Mouse (Mus musculus): ENCODE results near the gene Podxl. TPM values are rescaled to one million over a fixed set of nuclear protein-coding genes. Genes with fewer than 3 reads are reported as not detected.

The Podxl gene
- polyA plus RNA-seq, 1 experiment from 2014 or later, result 2.8 TPM

DNA sequence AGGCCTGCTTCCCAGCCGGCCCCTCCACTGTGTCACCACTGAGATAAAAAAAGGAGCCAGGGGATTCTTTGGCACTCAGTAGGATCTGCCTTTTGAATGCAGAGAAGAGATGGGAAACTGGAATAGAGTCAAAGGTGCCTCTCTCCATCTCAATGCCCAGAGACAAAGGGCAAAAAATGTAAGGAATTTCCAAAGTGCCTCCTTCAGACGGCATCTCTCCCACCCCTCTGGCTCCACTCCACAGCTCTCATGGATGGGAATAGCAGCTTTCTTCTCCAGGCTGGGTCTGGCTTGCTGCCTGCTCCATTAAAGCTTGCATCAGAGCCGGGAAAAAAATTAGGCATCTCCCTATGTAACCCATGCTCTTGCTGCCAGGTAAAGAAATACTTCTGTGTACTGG is 37.4 kb upstream of the Podxl start:
- ATAC-seq (no peak), DNase-seq (no peak)
- Histone ChIP-seq H3K4me2 (ENCODE audit: low read depth, low read length) (no peak overlapping the region), H3K27ac (ENCODE audit: low read depth) (no peak overlapping the region), H3K9ac (replicated peaks) (no peak overlapping the region), H3K27me3 (ENCODE audit: insufficient read depth, low read length) (no peaks in the 10 kb centered on the region), H3K36me3 (replicated peaks; ENCODE audit: insufficient read depth, low read length) (no peaks in the 10 kb centered on the region), H3K4me3 (ENCODE audit: low read depth, low read length) (no peak overlapping the region), H3K9me3 (ENCODE audit: low read length) (no peaks in the 10 kb centered on the region), H3K4me1 (ENCODE audit: insufficient read depth) (peaks cover 6% of the 10 kb centered on the region)
- TF ChIP-seq CTCF (IDR thresholded peaks at IDR 0.05; ENCODE audit: low read depth), result no peak
- no peak for TF ChIP-seq EP300 (IDR thresholded peaks at IDR 0.05; ENCODE audit: low read depth)
- WGBS (ENCODE audit: insufficient replicate concordance), result 72% methylated on average over 3 of the region's 3 CpGs

DNA sequence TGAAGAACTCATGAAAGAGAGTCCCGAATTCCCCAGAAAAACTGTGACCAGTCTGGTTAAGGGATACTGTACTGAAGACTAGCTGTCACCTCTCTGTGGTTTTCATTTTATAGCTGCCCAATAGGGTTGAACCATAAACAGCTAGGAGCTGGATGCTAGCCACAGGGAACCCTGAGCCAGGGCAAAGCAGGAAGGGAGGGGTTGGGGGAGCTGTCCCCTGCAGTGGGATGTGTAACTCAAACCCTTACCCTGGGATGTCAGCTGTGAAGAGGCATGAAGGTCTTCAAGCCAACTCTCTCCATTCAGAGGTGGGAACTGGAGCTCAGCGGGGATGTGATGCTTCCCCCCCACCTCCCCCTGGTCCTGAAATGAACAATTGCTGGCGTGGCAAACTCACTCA is 36.1 kb upstream of the Podxl start:
- no peak overlapping the region for H3K27ac ChIP-seq (ENCODE audit: low read depth)
- H3K4me2 ChIP-seq (ENCODE audit: low read depth, low read length), result no peak overlapping the region
- DNase-seq (no peak), ATAC-seq (no peak)
- WGBS (ENCODE audit: insufficient replicate concordance), result 70% methylated on average over 3 of the region's 3 CpGs
- TF ChIP-seq CTCF (IDR thresholded peaks at IDR 0.05; ENCODE audit: low read depth), result no peak
- no peak for TF ChIP-seq EP300 (IDR thresholded peaks at IDR 0.05; ENCODE audit: low read depth)
- H3K4me1 ChIP-seq (ENCODE audit: insufficient read depth), result peaks cover 6% of the 10 kb centered on the region
- H3K27me3 ChIP-seq (ENCODE audit: insufficient read depth, low read length), result no peaks in the 10 kb centered on the region
- no peaks in the 10 kb centered on the region for H3K9me3 ChIP-seq (ENCODE audit: low read length)
- no peak overlapping the region for H3K9ac ChIP-seq (replicated peaks)
- H3K36me3 ChIP-seq (replicated peaks; ENCODE audit: insufficient read depth, low read length), result no peaks in the 10 kb centered on the region
- H3K4me3 ChIP-seq (ENCODE audit: low read depth, low read length), result no peak overlapping the region

DNA sequence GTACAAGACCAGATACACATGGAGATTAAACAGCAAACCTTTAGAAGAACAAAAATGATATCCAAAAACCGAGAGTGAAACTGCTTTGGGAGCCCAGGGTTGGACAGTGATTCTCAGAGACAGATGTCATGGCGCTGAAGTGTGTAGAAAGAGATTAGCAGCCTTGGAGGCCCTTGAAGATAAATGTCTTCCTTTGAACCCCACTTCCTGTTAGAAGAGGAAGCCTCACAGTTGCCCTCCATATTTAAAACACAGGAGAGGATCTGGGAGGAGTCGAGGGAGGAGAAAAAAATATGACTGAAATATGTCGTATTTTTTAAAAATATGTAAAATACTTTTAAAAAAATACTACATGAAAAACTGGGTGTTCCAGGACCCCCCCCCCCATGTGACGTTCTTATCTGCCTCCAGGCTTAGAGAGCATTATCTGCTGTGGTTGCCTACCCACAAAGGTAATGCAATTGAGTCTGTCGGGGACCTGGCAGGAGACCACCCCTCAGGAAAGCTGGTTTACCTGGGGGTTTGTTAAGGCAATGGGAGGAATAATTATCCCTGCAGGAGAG is 34.6 kb upstream of the Podxl start:
- peaks cover 6% of the 10 kb centered on the region for H3K4me1 ChIP-seq (ENCODE audit: insufficient read depth)
- no peaks in the 10 kb centered on the region for H3K27me3 ChIP-seq (ENCODE audit: insufficient read depth, low read length)
- ATAC-seq (peak; percentile 31; the same call in 1 of the 2 replicates), DNase-seq (no peak)
- no peaks in the 10 kb centered on the region for H3K9me3 ChIP-seq (ENCODE audit: low read length)
- H3K9ac ChIP-seq (replicated peaks), result no peak overlapping the region
- no peak overlapping the region for H3K27ac ChIP-seq (ENCODE audit: low read depth)
- no peaks in the 10 kb centered on the region for H3K36me3 ChIP-seq (replicated peaks; ENCODE audit: insufficient read depth, low read length)
- H3K4me2 ChIP-seq (ENCODE audit: low read depth, low read length), result no peak overlapping the region
- H3K4me3 ChIP-seq (ENCODE audit: low read depth, low read length), result no peak overlapping the region
- 46% methylated on average over 6 of the region's 6 CpGs for WGBS (ENCODE audit: insufficient replicate concordance)
- TF ChIP-seq EP300 (IDR thresholded peaks at IDR 0.05; ENCODE audit: low read depth) (no peak), CTCF (IDR thresholded peaks at IDR 0.05; ENCODE audit: low read depth) (no peak)

DNA sequence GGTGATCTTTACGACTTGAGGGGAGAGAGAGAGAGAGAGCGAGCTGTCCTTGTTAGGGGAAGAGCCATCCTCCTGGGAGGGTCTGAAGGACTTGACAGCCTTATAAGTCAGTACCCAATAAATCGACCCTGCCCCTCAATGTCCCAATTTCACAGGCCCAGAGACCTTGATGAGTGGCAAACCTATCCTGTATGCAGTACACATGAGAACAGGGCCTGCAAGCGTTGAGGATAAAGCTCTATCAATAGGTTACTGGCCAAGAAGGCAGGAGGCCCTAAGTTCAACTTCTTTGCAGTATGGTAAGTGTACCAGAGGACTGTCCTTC is 33.3 kb upstream of the Podxl start:
- Histone ChIP-seq H3K4me3 (ENCODE audit: low read depth, low read length) (no peak overlapping the region), H3K4me2 (ENCODE audit: low read depth, low read length) (no peak overlapping the region), H3K27ac (ENCODE audit: low read depth) (no peak overlapping the region), H3K27me3 (ENCODE audit: insufficient read depth, low read length) (no peaks in the 10 kb centered on the region), H3K9ac (replicated peaks) (no peak overlapping the region), H3K9me3 (ENCODE audit: low read length) (no peaks in the 10 kb centered on the region), H3K36me3 (replicated peaks; ENCODE audit: insufficient read depth, low read length) (no peaks in the 10 kb centered on the region), H3K4me1 (ENCODE audit: insufficient read depth) (peaks cover 10% of the 10 kb centered on the region)
- TF ChIP-seq CTCF (IDR thresholded peaks at IDR 0.05; ENCODE audit: low read depth) (no peak), EP300 (IDR thresholded peaks at IDR 0.05; ENCODE audit: low read depth) (no peak)
- ATAC-seq (no peak), DNase-seq (no peak)
- WGBS (ENCODE audit: insufficient replicate concordance), result 60% methylated on average over 4 of the region's 4 CpGs

DNA sequence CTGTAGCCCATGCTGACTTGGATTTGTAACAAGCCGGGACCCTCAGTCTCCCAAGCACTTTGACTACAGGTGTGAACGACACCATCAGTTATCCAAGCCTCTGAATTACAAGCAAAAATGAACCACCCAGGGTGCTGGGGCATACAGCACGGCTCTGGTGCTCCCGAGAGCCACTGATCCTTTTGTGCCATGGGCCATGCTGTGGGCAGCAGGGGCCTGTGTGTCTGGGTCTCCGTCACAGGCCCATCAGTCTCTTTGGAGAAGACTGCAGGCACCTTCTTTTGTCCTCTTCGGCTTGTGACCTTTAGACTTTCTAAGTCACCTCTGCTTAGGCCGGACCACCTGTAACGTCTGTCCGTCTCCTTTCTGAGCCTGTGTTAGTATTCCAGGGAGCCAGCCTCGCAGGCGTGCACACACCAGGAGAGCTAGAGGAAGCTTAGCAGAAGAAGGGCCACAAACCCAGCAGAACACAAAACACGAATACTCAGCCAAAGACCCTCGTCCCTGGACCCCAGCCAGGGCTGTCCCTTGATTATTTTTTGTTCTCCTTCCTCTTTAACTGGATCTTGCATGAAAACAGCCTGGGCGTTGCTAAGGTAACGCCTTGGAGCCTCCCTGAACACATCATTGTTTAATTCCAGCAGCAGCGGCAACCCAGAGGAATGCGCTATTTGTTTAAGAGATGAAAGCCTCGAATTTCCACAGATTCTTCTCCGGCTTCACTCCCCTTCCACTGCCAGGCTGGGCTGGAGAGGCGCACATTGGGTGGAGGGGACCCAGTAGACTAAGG is 32.8 kb upstream of the Podxl start:
- DNase-seq (no peak), ATAC-seq (no peak)
- Histone ChIP-seq H3K27me3 (ENCODE audit: insufficient read depth, low read length) (no peaks in the 10 kb centered on the region), H3K9me3 (ENCODE audit: low read length) (no peaks in the 10 kb centered on the region), H3K27ac (ENCODE audit: low read depth) (no peak overlapping the region), H3K4me1 (ENCODE audit: insufficient read depth) (peaks cover 15% of the 10 kb centered on the region), H3K4me3 (ENCODE audit: low read depth, low read length) (no peak overlapping the region), H3K36me3 (replicated peaks; ENCODE audit: insufficient read depth, low read length) (no peaks in the 10 kb centered on the region), H3K4me2 (ENCODE audit: low read depth, low read length) (no peak overlapping the region), H3K9ac (replicated peaks) (no peak overlapping the region)
- TF ChIP-seq EP300 (IDR thresholded peaks at IDR 0.05; ENCODE audit: low read depth), result no peak
- no peak for TF ChIP-seq CTCF (IDR thresholded peaks at IDR 0.05; ENCODE audit: low read depth)
- WGBS (ENCODE audit: insufficient replicate concordance), result 70% methylated on average over 20 of the region's 20 CpGs

DNA sequence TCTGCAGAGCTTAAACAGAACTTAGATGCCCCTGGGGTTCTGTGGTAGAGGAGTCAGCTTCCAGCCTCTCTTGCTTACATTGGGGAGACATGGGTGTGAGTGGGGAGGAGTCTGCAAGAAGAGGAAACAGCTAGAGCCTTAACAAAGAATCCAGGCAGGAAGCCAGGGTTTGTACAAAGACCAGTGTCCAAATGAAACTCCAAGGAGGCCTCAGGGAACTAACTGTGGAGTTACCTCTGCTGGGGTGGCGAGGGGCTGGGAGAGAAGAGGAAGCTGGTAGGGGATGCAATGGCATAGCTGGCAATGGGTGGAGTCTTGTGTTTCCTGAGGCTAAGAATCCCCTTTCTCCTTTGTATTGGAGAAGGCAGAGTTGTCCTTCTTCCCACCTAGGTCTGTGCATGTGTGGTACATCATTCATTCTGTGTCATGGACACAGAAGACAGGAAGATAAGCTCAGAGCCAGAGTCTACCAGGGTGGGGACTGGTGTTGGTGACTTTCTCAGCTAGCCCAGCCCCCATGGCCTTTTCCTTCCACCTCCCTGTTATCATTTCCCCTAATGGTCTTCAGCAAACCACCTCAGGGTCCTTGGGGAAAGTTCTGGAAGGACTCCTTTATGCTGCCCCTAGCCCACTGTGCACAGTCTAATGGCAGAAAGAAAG is 28.9 kb upstream of the Podxl start:
- DNase-seq (no peak), ATAC-seq (peak; percentile 54)
- H3K9ac ChIP-seq (replicated peaks), result no peak overlapping the region
- H3K27me3 ChIP-seq (ENCODE audit: insufficient read depth, low read length), result no peaks in the 10 kb centered on the region
- no peaks in the 10 kb centered on the region for H3K9me3 ChIP-seq (ENCODE audit: low read length)
- H3K36me3 ChIP-seq (replicated peaks; ENCODE audit: insufficient read depth, low read length), result no peaks in the 10 kb centered on the region
- no peak overlapping the region for H3K4me3 ChIP-seq (ENCODE audit: low read depth, low read length)
- H3K27ac ChIP-seq (ENCODE audit: low read depth), result peak overlapping the region; percentile 52; the same call in 1 of the 2 replicates
- H3K4me2 ChIP-seq (ENCODE audit: low read depth, low read length), result peak overlapping the region; percentile 30; the same call in 1 of the 2 replicates
- peaks cover 25% of the 10 kb centered on the region for H3K4me1 ChIP-seq (ENCODE audit: insufficient read depth)
- TF ChIP-seq CTCF (IDR thresholded peaks at IDR 0.05; ENCODE audit: low read depth) (no peak), EP300 (IDR thresholded peaks at IDR 0.05; ENCODE audit: low read depth) (no peak)
- WGBS (ENCODE audit: insufficient replicate concordance), result 60% methylated on average over 1 of the region's 1 CpGs
